Mouse (Mus musculus): Measurements from ENCODE around the gene Fgd6.

The Fgd6 gene

GRCm38 (mm10) chr10:94134535-94135390 lies 99.0 kb downstream of the Fgd6 start:
- no peak for DNase-seq (ENCODE audit: low spot score)

GRCm38 (mm10) chr10:94138890-94139482 lies 103.2 kb downstream of the Fgd6 start:
- no peak for DNase-seq (ENCODE audit: low spot score)

GRCm38 (mm10) chr10:94140227-94140931 lies 104.6 kb downstream of the Fgd6 start:
- DNase-seq (ENCODE audit: low spot score), result no peak

GRCm38 (mm10) chr10:94142427-94142826 lies 106.6 kb downstream of the Fgd6 start:
- DNase-seq (ENCODE audit: low spot score), result no peak

- no peak for DNase-seq (ENCODE audit: low spot score)
Observed at GRCm38 (mm10) chr10:94144581-94144980, 108.8 kb downstream of the Fgd6 start.

GRCm38 (mm10) chr10:94147391-94147755 lies 111.6 kb downstream of the Fgd6 start:
- DNase-seq (ENCODE audit: low spot score), result no peak

GRCm38 (mm10) chr10:94147756-94148531 lies 112.1 kb downstream of the Fgd6 start, which contains the start of gene Nr2c1:
Gene Nr2c1 (plus strand): TSS chr10:94148023.
- DNase-seq (ENCODE audit: low spot score), result peak; percentile 86

GRCm38 (mm10) chr10:94151488-94151887 lies 115.7 kb downstream of the Fgd6 start:
- no peak for DNase-seq (ENCODE audit: low spot score)

- DNase-seq (ENCODE audit: low spot score), result no peak
Observed at GRCm38 (mm10) chr10:94153841-94154240, 118.0 kb downstream of the Fgd6 start.

GRCm38 (mm10) chr10:94158962-94159361 lies 123.2 kb downstream of the Fgd6 start:
- DNase-seq (ENCODE audit: low spot score), result no peak

GRCm38 (mm10) chr10:94159406-94159805 lies 123.6 kb downstream of the Fgd6 start:
- no peak for DNase-seq (ENCODE audit: low spot score)

- no peak for DNase-seq (ENCODE audit: low spot score)
Observed at GRCm38 (mm10) chr10:94161051-94161765, 125.4 kb downstream of the Fgd6 start.

- DNase-seq (ENCODE audit: low spot score), result no peak
Observed at GRCm38 (mm10) chr10:94162031-94162430, 126.2 kb downstream of the Fgd6 start.

- no peak for DNase-seq (ENCODE audit: low spot score)
Observed at GRCm38 (mm10) chr10:94164104-94164845, 128.5 kb downstream of the Fgd6 start.

GRCm38 (mm10) chr10:94165426-94165825 lies 129.6 kb downstream of the Fgd6 start:
- no peak for DNase-seq (ENCODE audit: low spot score)

- DNase-seq (ENCODE audit: low spot score), result no peak
Observed at GRCm38 (mm10) chr10:94167051-94167750, 131.4 kb downstream of the Fgd6 start.

GRCm38 (mm10) chr10:94171440-94172130 lies 135.8 kb downstream of the Fgd6 start:
- no peak for DNase-seq (ENCODE audit: low spot score)

- no peak for DNase-seq (ENCODE audit: low spot score)
Observed at GRCm38 (mm10) chr10:94172137-94172536, 136.3 kb downstream of the Fgd6 start.

- DNase-seq (ENCODE audit: low spot score), result no peak
Observed at GRCm38 (mm10) chr10:94172706-94173105, 136.9 kb downstream of the Fgd6 start.

All from left cerebral cortex, adult 11 months (tissue).